Mouse (Mus musculus): Measurements from ENCODE around the gene Camsap2. TPM values are rescaled to one million over a fixed set of nuclear protein-coding genes. Genes with fewer than 3 reads are reported as not detected.

Gene Camsap2
- polyA plus RNA-seq, 1 experiment from 2014 or later = 38.2 TPM

GRCm38 (mm10) chr1:136293961-136294360, 51.9 kb downstream of the Camsap2 start:
- Histone ChIP-seq H3K27me3 (no peaks in the 10 kb centered on the region), H3K4me1 (no peaks in the 10 kb centered on the region), H3K36me3 (peaks cover 8% of the 10 kb centered on the region; the same call in 1 of the 2 replicates), H3K9ac (no peak overlapping the region), H3K4me3 (no peak overlapping the region), H3K9me3 (replicated peaks) (no peaks in the 10 kb centered on the region), H3K4me2 (replicated peaks) (no peak overlapping the region), H3K27ac (no peak overlapping the region)
- ATAC-seq (ENCODE audit: low FRiP score) = no peak

- 84% methylated on average over 1 of the region's 1 CpGs for WGBS
- no peak overlapping the region for H3K9ac ChIP-seq
- no peak overlapping the region for H3K27ac ChIP-seq
- H3K4me3 ChIP-seq = no peak overlapping the region
- no peaks in the 10 kb centered on the region for H3K27me3 ChIP-seq
- H3K36me3 ChIP-seq = peaks cover 13% of the 10 kb centered on the region
- no peak for ATAC-seq (ENCODE audit: low FRiP score)
- H3K4me2 ChIP-seq (replicated peaks) = no peak overlapping the region
- H3K9me3 ChIP-seq (replicated peaks) = no peaks in the 10 kb centered on the region
- no peaks in the 10 kb centered on the region for H3K4me1 ChIP-seq
Measured at GRCm38 (mm10) chr1:136289803-136290202, 56.1 kb downstream of the Camsap2 start.

- H3K9ac ChIP-seq = no peak overlapping the region
- H3K27ac ChIP-seq = no peak overlapping the region
- peaks cover 86% of the 10 kb centered on the region for H3K36me3 ChIP-seq
- no peak overlapping the region for H3K4me3 ChIP-seq
- no peaks in the 10 kb centered on the region for H3K4me1 ChIP-seq
- no peaks in the 10 kb centered on the region for H3K9me3 ChIP-seq (replicated peaks)
- H3K27me3 ChIP-seq = no peaks in the 10 kb centered on the region
- H3K4me2 ChIP-seq (replicated peaks) = no peak overlapping the region
- ATAC-seq (ENCODE audit: low FRiP score) = no peak
- 92% methylated on average over 8 of the region's 8 CpGs for WGBS
Measured at GRCm38 (mm10) chr1:136277366-136277765, 68.5 kb downstream of the Camsap2 start.

GRCm38 (mm10) chr1:136268224-136268623, 77.7 kb downstream of the Camsap2 start:
- H3K4me3 ChIP-seq = no peak overlapping the region
- no peak overlapping the region for H3K27ac ChIP-seq
- 79% methylated on average over 7 of the region's 7 CpGs for WGBS
- H3K9ac ChIP-seq = no peak overlapping the region
- H3K9me3 ChIP-seq (replicated peaks) = no peaks in the 10 kb centered on the region
- no peaks in the 10 kb centered on the region for H3K4me1 ChIP-seq
- peaks cover 37% of the 10 kb centered on the region for H3K36me3 ChIP-seq
- no peak for ATAC-seq (ENCODE audit: low FRiP score)
- H3K4me2 ChIP-seq (replicated peaks) = no peak overlapping the region
- no peaks in the 10 kb centered on the region for H3K27me3 ChIP-seq

GRCm38 (mm10) chr1:136266127-136266526, 79.8 kb downstream of the Camsap2 start:
- H3K4me2 ChIP-seq (replicated peaks) = no peak overlapping the region
- no peak for ATAC-seq (ENCODE audit: low FRiP score)
- H3K9me3 ChIP-seq (replicated peaks) = no peaks in the 10 kb centered on the region
- no peak overlapping the region for H3K27ac ChIP-seq
- WGBS = 77% methylated on average over 6 of the region's 6 CpGs
- H3K9ac ChIP-seq = no peak overlapping the region
- no peak overlapping the region for H3K4me3 ChIP-seq
- H3K36me3 ChIP-seq = peaks cover 16% of the 10 kb centered on the region
- no peaks in the 10 kb centered on the region for H3K4me1 ChIP-seq
- H3K27me3 ChIP-seq = peaks cover 16% of the 10 kb centered on the region

- 67% methylated on average over 5 of the region's 5 CpGs for WGBS
- H3K9me3 ChIP-seq (replicated peaks) = no peaks in the 10 kb centered on the region
- peaks cover 15% of the 10 kb centered on the region for H3K4me1 ChIP-seq
- 0 out of 2 replicates have a peak, but pooled peaks cover 4% of the 10 kb centered on the region for H3K36me3 ChIP-seq
- no peak overlapping the region for H3K27ac ChIP-seq
- H3K4me3 ChIP-seq = no peak overlapping the region
- ATAC-seq (ENCODE audit: low FRiP score) = no peak
- no peak overlapping the region for H3K9ac ChIP-seq
- no peak overlapping the region for H3K4me2 ChIP-seq (replicated peaks)
- H3K27me3 ChIP-seq = peaks cover 44% of the 10 kb centered on the region
Measured at GRCm38 (mm10) chr1:136263355-136263754, 82.5 kb downstream of the Camsap2 start.

GRCm38 (mm10) chr1:136260635-136261238, 85.2 kb downstream of the Camsap2 start, which contains the start of gene Gpr25:
Gene Gpr25, minus strand, starts transcription at chr1:136260873.
- H3K9me3 ChIP-seq (replicated peaks) = no peaks in the 10 kb centered on the region
- peak within 1 kb of the TSS; percentile 67 for H3K9ac ChIP-seq
- H3K36me3 ChIP-seq = no peaks in the 10 kb centered on the region
- peak within 1 kb of the TSS; percentile 54 for H3K4me3 ChIP-seq
- no peak within 1 kb of the TSS; the same call in 1 of the 2 replicates for H3K27ac ChIP-seq
- peaks cover 16% of the 10 kb centered on the region for H3K4me1 ChIP-seq
- WGBS = 8% methylated on average over 28 of the region's 28 CpGs
- peak within 1 kb of the TSS; percentile 94 for H3K4me2 ChIP-seq (replicated peaks)
- ATAC-seq (ENCODE audit: low FRiP score) = peak; percentile 29; the same call in 1 of the 2 replicates
- H3K27me3 ChIP-seq = peaks cover 60% of the 10 kb centered on the region

- Histone ChIP-seq H3K9ac (peak overlapping the region; percentile 67), H3K9me3 (replicated peaks) (no peaks in the 10 kb centered on the region), H3K27ac (no peak overlapping the region; the same call in 1 of the 2 replicates), H3K4me2 (replicated peaks) (peak overlapping the region; percentile 94), H3K36me3 (no peaks in the 10 kb centered on the region), H3K4me1 (peaks cover 19% of the 10 kb centered on the region), H3K4me3 (peak overlapping the region; percentile 54), H3K27me3 (peaks cover 60% of the 10 kb centered on the region)
- peak; percentile 82 for ATAC-seq (ENCODE audit: low FRiP score)
- 1% methylated on average over 81 of the region's 95 CpGs for WGBS
Measured at GRCm38 (mm10) chr1:136259893-136260634, 85.8 kb downstream of the Camsap2 start.

GRCm38 (mm10) chr1:136259543-136259892, 86.4 kb downstream of the Camsap2 start:
- peak overlapping the region; percentile 54 for H3K4me3 ChIP-seq
- peaks cover 19% of the 10 kb centered on the region for H3K4me1 ChIP-seq
- no peaks in the 10 kb centered on the region for H3K36me3 ChIP-seq
- H3K4me2 ChIP-seq (replicated peaks) = peak overlapping the region; percentile 94
- peaks cover 60% of the 10 kb centered on the region for H3K27me3 ChIP-seq
- H3K27ac ChIP-seq = no peak overlapping the region
- no peak for ATAC-seq (ENCODE audit: low FRiP score)
- H3K9me3 ChIP-seq (replicated peaks) = no peaks in the 10 kb centered on the region
- 3% methylated on average over 16 of the region's 16 CpGs for WGBS
- H3K9ac ChIP-seq = peak overlapping the region; percentile 67

- Histone ChIP-seq H3K4me1 (peaks cover 19% of the 10 kb centered on the region), H3K9me3 (replicated peaks) (no peaks in the 10 kb centered on the region), H3K4me2 (replicated peaks) (no peak overlapping the region), H3K4me3 (no peak overlapping the region), H3K27ac (no peak overlapping the region), H3K9ac (no peak overlapping the region), H3K36me3 (no peaks in the 10 kb centered on the region), H3K27me3 (peaks cover 60% of the 10 kb centered on the region)
- ATAC-seq (ENCODE audit: low FRiP score) = no peak
- WGBS = 74% methylated on average over 9 of the region's 9 CpGs
Measured at GRCm38 (mm10) chr1:136258495-136258894, 87.4 kb downstream of the Camsap2 start.

- WGBS = 45% methylated on average over 8 of the region's 8 CpGs
- ATAC-seq (ENCODE audit: low FRiP score) = no peak
Measured at GRCm38 (mm10) chr1:136255657-136256056, 90.2 kb downstream of the Camsap2 start.

GRCm38 (mm10) chr1:136255174-136255573, 90.7 kb downstream of the Camsap2 start:
- H3K9ac ChIP-seq = no peak overlapping the region
- H3K27me3 ChIP-seq = peaks cover 35% of the 10 kb centered on the region
- no peak overlapping the region for H3K4me3 ChIP-seq
- H3K36me3 ChIP-seq = no peaks in the 10 kb centered on the region
- no peak overlapping the region for H3K27ac ChIP-seq
- no peak overlapping the region for H3K4me2 ChIP-seq (replicated peaks)
- ATAC-seq (ENCODE audit: low FRiP score) = no peak
- no peaks in the 10 kb centered on the region for H3K9me3 ChIP-seq (replicated peaks)
- peaks cover 11% of the 10 kb centered on the region for H3K4me1 ChIP-seq
- 27% methylated on average over 6 of the region's 6 CpGs for WGBS

More at GRCm38 (mm10) chr1:136255657-136256056, 90.2 kb downstream of the Camsap2 start:
- H3K4me3 ChIP-seq = no peak overlapping the region
- H3K9ac ChIP-seq = no peak overlapping the region
- peaks cover 15% of the 10 kb centered on the region for H3K4me1 ChIP-seq
- H3K27ac ChIP-seq = no peak overlapping the region
- no peak overlapping the region for H3K4me2 ChIP-seq (replicated peaks)
- peaks cover 39% of the 10 kb centered on the region for H3K27me3 ChIP-seq
- H3K9me3 ChIP-seq (replicated peaks) = no peaks in the 10 kb centered on the region
- no peaks in the 10 kb centered on the region for H3K36me3 ChIP-seq

Measured in hindbrain, embryonic 12.5 days (tissue).